Mouse (Mus musculus) kidney, postnatal 4 days (tissue): ENCODE data around the gene Arnt2.

Experiments
- DNase-seq, 2 experiments: peaks; one replicate each; pipeline ENCODE4 v3.0.0; 2021; ENCODE audit warnings: mixed read lengths in 2 of 2

Arnt2 gene

GRCm38 (mm10) chr7:84409896-84410521 lies at the start of gene Arnt2:
Arnt2 (minus strand) TSS chr7:84410176.
- peak; percentile 67 to 80 for DNase-seq

- no peak for DNase-seq
Observed at GRCm38 (mm10) chr7:84451681-84452080, 41.7 kb upstream of the Arnt2 start.

GRCm38 (mm10) chr7:84449066-84449465 lies 39.1 kb upstream of the Arnt2 start:
- DNase-seq: peak; percentile 16 to 35

GRCm38 (mm10) chr7:84448512-84448911 lies 38.5 kb upstream of the Arnt2 start:
- DNase-seq: no peak

GRCm38 (mm10) chr7:84447740-84448435 lies 37.9 kb upstream of the Arnt2 start:
- DNase-seq: no peak

GRCm38 (mm10) chr7:84447060-84447459 lies 37.1 kb upstream of the Arnt2 start:
- peak; percentile 56 to 71 for DNase-seq

- DNase-seq: no peak
Observed at GRCm38 (mm10) chr7:84442343-84442911, 32.5 kb upstream of the Arnt2 start.

GRCm38 (mm10) chr7:84439606-84440005 lies 29.6 kb upstream of the Arnt2 start:
- DNase-seq: no peak

GRCm38 (mm10) chr7:84434901-84435300 lies 24.9 kb upstream of the Arnt2 start:
- DNase-seq: no peak

GRCm38 (mm10) chr7:84432151-84432550 lies 22.2 kb upstream of the Arnt2 start:
- DNase-seq: no peak

- DNase-seq: no peak
Observed at GRCm38 (mm10) chr7:84427221-84427620, 17.2 kb upstream of the Arnt2 start.

GRCm38 (mm10) chr7:84424670-84425385 lies 14.9 kb upstream of the Arnt2 start:
- peak; percentile 67 to 77 for DNase-seq

- no peak for DNase-seq
Observed at GRCm38 (mm10) chr7:84421753-84422152, 11.8 kb upstream of the Arnt2 start.

- DNase-seq: no peak
Observed at GRCm38 (mm10) chr7:84421291-84421665, 11.3 kb upstream of the Arnt2 start.

GRCm38 (mm10) chr7:84420581-84421290 lies 10.8 kb upstream of the Arnt2 start:
- DNase-seq: no peak

- no peak for DNase-seq
Observed at GRCm38 (mm10) chr7:84417441-84417840, 7.5 kb upstream of the Arnt2 start.

GRCm38 (mm10) chr7:84412570-84412969 lies 2.6 kb upstream of the Arnt2 start:
- DNase-seq: peak in 1 of 2 experiments; percentile 24

- peak; percentile 65 to 78 for DNase-seq
Observed at GRCm38 (mm10) chr7:84409241-84409895, 608 bp downstream of the Arnt2 start.

- DNase-seq: no peak
Observed at GRCm38 (mm10) chr7:84408282-84408681, 1.7 kb downstream of the Arnt2 start.

GRCm38 (mm10) chr7:84403371-84403770 lies 6.6 kb downstream of the Arnt2 start:
- no peak for DNase-seq

- DNase-seq: no peak
Observed at GRCm38 (mm10) chr7:84401641-84402455, 8.1 kb downstream of the Arnt2 start.
